Comparison of ENCODE assay signal across 8 mouse cellular contexts in the genomic region with DNA sequence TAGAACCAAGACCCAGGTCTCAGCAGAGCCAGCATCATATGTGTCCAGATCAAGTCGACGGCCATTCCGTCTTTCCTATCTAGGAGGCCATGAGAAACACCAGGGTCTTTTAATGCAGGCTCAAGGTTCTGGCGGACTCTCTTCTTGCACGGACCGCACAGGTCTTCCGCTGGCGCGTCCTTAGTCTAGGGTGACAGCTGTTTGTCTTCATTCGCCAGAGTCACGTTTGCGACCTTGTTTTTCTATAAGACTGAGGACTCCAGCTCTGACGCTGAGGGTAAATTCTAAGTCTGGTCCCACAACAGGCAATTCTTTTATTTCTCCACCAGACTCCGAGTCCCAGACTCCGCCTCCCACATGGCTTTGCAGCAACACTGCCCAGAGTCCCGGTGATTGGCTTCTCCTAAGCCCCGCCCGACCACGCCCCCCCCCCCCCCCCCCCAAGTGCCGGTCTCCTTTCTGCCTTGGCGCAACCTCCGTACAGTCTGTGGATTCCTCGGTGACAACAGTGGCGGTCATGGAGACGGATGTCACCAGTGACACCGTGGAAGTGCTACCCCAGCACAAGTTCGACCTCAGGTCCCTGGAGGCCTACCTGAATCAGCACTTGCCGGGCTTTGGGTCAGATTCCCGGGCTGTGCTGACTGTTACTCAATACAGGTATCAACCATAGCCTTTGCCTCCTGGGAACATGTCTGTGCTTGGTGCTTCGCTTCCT. TPM values are rescaled to one million over a fixed set of nuclear protein-coding genes. Genes with fewer than 3 reads are reported as not detected.
DNase-seq lines count a peak whose midpoint lies in the region; ATAC-seq lines count a peak whose summit lies in the region.

A gene (plus strand): TSS at position 134 of the 718 bp plus-strand sequence.

- under 1% methylated on average over 28 of the region's 30 CpGs for WGBS in hindbrain, embryonic 12.5 days

- peak; percentile 96 for ATAC-seq in hindbrain, embryonic 12.5 days (ENCODE audit: low FRiP score)

- peak; percentile 97 for DNase-seq in Muller cell, postnatal 12 days (ENCODE audit: inconsistent ontology term)
- peak; percentile 90 for DNase-seq in cerebellum, adult 9-11 months
- DNase-seq in frontal cortex, postnatal 10 days (ENCODE audit: low spot score in 2 of 2) = peak; percentile 79 to 84
- peak; percentile 91 to 96 for DNase-seq in layer of hippocampus, postnatal 14 days (ENCODE audit: low spot score in 2 of 2)
- peak; percentile 85 for DNase-seq in lung, postnatal 14 days
- peak; percentile 91 for DNase-seq in retina, adult 2 months (ENCODE audit: low read depth, low spot score)
- peak; percentile 81 to 85 for DNase-seq in thymus, postnatal 36 days

- peaks cover 18% of the 10 kb centered on the region for H3K36me3 ChIP-seq in hindbrain, embryonic 12.5 days

- H3K9ac ChIP-seq in hindbrain, embryonic 12.5 days = peak within 1 kb of the TSS; percentile 94

- peak within 1 kb of the TSS; percentile 99 for H3K4me3 ChIP-seq in hindbrain, embryonic 12.5 days

- peak within 1 kb of the TSS; percentile 85 for H3K4me2 ChIP-seq in hindbrain, embryonic 12.5 days (replicated peaks)

- peak within 1 kb of the TSS; percentile 55 for H3K27ac ChIP-seq in hindbrain, embryonic 12.5 days

- no peaks in the 10 kb centered on the region for H3K9me3 ChIP-seq in hindbrain, embryonic 12.5 days (replicated peaks)

- peaks cover 20% of the 10 kb centered on the region for H3K4me1 ChIP-seq in hindbrain, embryonic 12.5 days

- H3K27me3 ChIP-seq in hindbrain, embryonic 12.5 days = no peaks in the 10 kb centered on the region

RNA-seq across cellular contexts. Expression of the gene that starts here (rescaled TPM):
- 9.5 TPM in 2 replicates for polyA plus RNA-seq in hindbrain, embryonic 12.5 days (2016; fragmentation: Nextera tagmentation; extraction: Ambion mirVana)
- 10 to 100 TPM; 24.0 to 25.5 TPM for total RNA-seq in layer of hippocampus, postnatal 14 days (2021)

Comparison
In these comparisons a context has a peak if more than half of its experiments do, and no peak if none do; other contexts are left out.
1. Peak in every context shown above with its lines: DNase-seq, ATAC-seq, H3K4me3 ChIP-seq and H3K27ac ChIP-seq.